Mouse (Mus musculus) forebrain, embryonic 12.5 days (tissue): ENCODE results near the gene Atg101. TPM values are rescaled to one million over a fixed set of nuclear protein-coding genes. Genes with fewer than 3 reads are reported as not detected.

Experiments used
- ATAC-seq: fragments of 200-750 bp; cut with Nextera tagmentation; 2 replicates; pipeline ENCODE4 v1.8.0; 2017; ENCODE audit warnings: moderate TSS enrichment; ENCODE audit not compliant: low FRiP score
- H3K27ac ChIP-seq: fragments of 300-500 bp; sonication (generic); 2 replicates; pipeline ENCODE4 v1.5.1; 2016; ENCODE audit warnings: mild to moderate bottlenecking
- H3K27me3 ChIP-seq: fragments of 300-500 bp; sonication (generic); 2 replicates; pipeline ENCODE4 v1.6.1; 2016; ENCODE audit warnings: mild to moderate bottlenecking
- H3K36me3 ChIP-seq: fragments of 300-500 bp; sonication (generic); replicated peaks from 2 replicates; pipeline ENCODE4 v1.6.1; 2016; ENCODE audit warnings: mild to moderate bottlenecking
- H3K4me1 ChIP-seq: fragments of 300-500 bp; sonication (generic); 2 replicates; pipeline ENCODE4 v1.6.1; 2016
- H3K4me2 ChIP-seq: fragments of 300-500 bp; sonication (generic); 2 replicates; pipeline ENCODE4 v1.6.1; 2016; ENCODE audit warnings: mild to moderate bottlenecking, moderate library complexity
- H3K4me3 ChIP-seq: fragments of 300-500 bp; sonication (generic); replicated peaks from 2 replicates; pipeline ENCODE4 v1.5.1; 2016; ENCODE audit warnings: mild to moderate bottlenecking
- H3K9ac ChIP-seq: fragments of 300-500 bp; sonication (generic); 2 replicates; pipeline ENCODE4 v1.6.1; 2016; ENCODE audit warnings: mild to moderate bottlenecking
- H3K9me3 ChIP-seq: fragments of 300-500 bp; sonication (generic); 2 replicates; pipeline ENCODE4 v1.6.1; 2016
- WGBS: fragments of 180-500 bp; shearing (Covaris S2); methylation state at CpG from one replicate; pipeline ENCODE4 v1.1.7; 2016; 5-methylcytosine and 5-hydroxymethylcytosine counted together
- polyA plus RNA-seq: library from polyadenylated mRNA; unstranded; fragments of >200 nt; fragmentation: Nextera tagmentation; extraction: Ambion mirVana; gene quantifications from 2 replicates; pipeline ENCODE4 v1.2.1, GENCODE M21; 2016

Gene Atg101
- polyA plus RNA-seq, 1 experiment from 2014 or later: 61.9 TPM

- Histone ChIP-seq H3K4me2 (no peak overlapping the region), H3K9ac (no peak overlapping the region), H3K27ac (no peak overlapping the region), H3K4me3 (no peak overlapping the region), H3K9me3 (no peaks in the 10 kb centered on the region), H3K4me1 (peaks cover 10% of the 10 kb centered on the region), H3K36me3 (no peaks in the 10 kb centered on the region), H3K27me3 (no peaks in the 10 kb centered on the region)
- whole genome bisulfite sequencing: 71% methylated on average over 13 of the region's 15 CpGs
- no peak for ATAC-seq
Measured at GRCm38 (mm10) chr15:101311087-101311770, 27.2 kb downstream of the Atg101 start.

- no peak for ATAC-seq
- H3K9me3 ChIP-seq: no peaks in the 10 kb centered on the region
Measured at GRCm38 (mm10) chr15:101312006-101312405, 27.9 kb downstream of the Atg101 start.

GRCm38 (mm10) chr15:101315378-101315777 is 31.3 kb downstream of the Atg101 start:
- Histone ChIP-seq H3K4me3 (no peak overlapping the region), H3K9me3 (no peaks in the 10 kb centered on the region), H3K4me1 (peaks cover 9% of the 10 kb centered on the region), H3K4me2 (no peak overlapping the region), H3K36me3 (no peaks in the 10 kb centered on the region), H3K27me3 (no peaks in the 10 kb centered on the region), H3K9ac (no peak overlapping the region), H3K27ac (no peak overlapping the region)
- ATAC-seq: peak; percentile 15; the same call in 1 of the 2 replicates
- WGBS: 85% methylated on average over 4 of the region's 4 CpGs

More at GRCm38 (mm10) chr15:101312006-101312405, 27.9 kb downstream of the Atg101 start:
- Histone ChIP-seq H3K36me3 (no peaks in the 10 kb centered on the region), H3K9ac (no peak overlapping the region), H3K27ac (no peak overlapping the region), H3K4me3 (no peak overlapping the region), H3K4me2 (no peak overlapping the region), H3K27me3 (no peaks in the 10 kb centered on the region), H3K4me1 (peaks cover 12% of the 10 kb centered on the region)
- 92% methylated on average over 6 of the region's 6 CpGs for WGBS

GRCm38 (mm10) chr15:101315832-101316231 is 31.8 kb downstream of the Atg101 start:
- H3K9ac ChIP-seq: no peak overlapping the region
- no peak overlapping the region for H3K27ac ChIP-seq
- ATAC-seq: peak; percentile 92
- no peaks in the 10 kb centered on the region for H3K27me3 ChIP-seq
- no peaks in the 10 kb centered on the region for H3K36me3 ChIP-seq
- H3K4me3 ChIP-seq: no peak overlapping the region
- H3K4me1 ChIP-seq: peaks cover 9% of the 10 kb centered on the region
- 2% methylated on average over 11 of the region's 11 CpGs for WGBS
- peak overlapping the region; percentile 35 for H3K4me2 ChIP-seq
- no peaks in the 10 kb centered on the region for H3K9me3 ChIP-seq

GRCm38 (mm10) chr15:101316279-101316912 is 32.3 kb downstream of the Atg101 start:
- ATAC-seq: peak; percentile 36; the same call in 1 of the 2 replicates
- H3K4me2 ChIP-seq: peak overlapping the region; percentile 35; the same call in 1 of the 2 replicates
- H3K4me1 ChIP-seq: peaks cover 9% of the 10 kb centered on the region
- 64% methylated on average over 13 of the region's 13 CpGs for WGBS
- H3K27ac ChIP-seq: no peak overlapping the region
- no peaks in the 10 kb centered on the region for H3K36me3 ChIP-seq
- no peaks in the 10 kb centered on the region for H3K27me3 ChIP-seq
- H3K9ac ChIP-seq: no peak overlapping the region
- no peak overlapping the region for H3K4me3 ChIP-seq
- no peaks in the 10 kb centered on the region for H3K9me3 ChIP-seq

- no peak for ATAC-seq
- WGBS: 83% methylated on average over 18 of the region's 18 CpGs
- H3K9me3 ChIP-seq: no peaks in the 10 kb centered on the region
- no peaks in the 10 kb centered on the region for H3K36me3 ChIP-seq
- H3K4me3 ChIP-seq: no peak overlapping the region
- H3K4me1 ChIP-seq: peaks cover 9% of the 10 kb centered on the region
- no peak overlapping the region for H3K4me2 ChIP-seq
- H3K9ac ChIP-seq: no peak overlapping the region
- no peak overlapping the region for H3K27ac ChIP-seq
- no peaks in the 10 kb centered on the region for H3K27me3 ChIP-seq
Measured at GRCm38 (mm10) chr15:101316913-101317813, 33.1 kb downstream of the Atg101 start.

GRCm38 (mm10) chr15:101317814-101318500 is 33.9 kb downstream of the Atg101 start:
- no peak overlapping the region for H3K9ac ChIP-seq
- no peaks in the 10 kb centered on the region for H3K9me3 ChIP-seq
- ATAC-seq: no peak
- no peak overlapping the region for H3K4me2 ChIP-seq
- no peak overlapping the region for H3K4me3 ChIP-seq
- H3K27ac ChIP-seq: no peak overlapping the region
- H3K4me1 ChIP-seq: peaks cover 9% of the 10 kb centered on the region
- H3K36me3 ChIP-seq: no peaks in the 10 kb centered on the region
- 81% methylated on average over 2 of the region's 2 CpGs for WGBS
- no peaks in the 10 kb centered on the region for H3K27me3 ChIP-seq

- Histone ChIP-seq H3K4me2 (no peak overlapping the region), H3K27me3 (no peaks in the 10 kb centered on the region), H3K36me3 (no peaks in the 10 kb centered on the region), H3K9me3 (no peaks in the 10 kb centered on the region), H3K9ac (no peak overlapping the region), H3K4me3 (no peak overlapping the region), H3K4me1 (peaks cover 9% of the 10 kb centered on the region), H3K27ac (no peak overlapping the region)
- no peak for ATAC-seq
- 68% methylated on average over 14 of the region's 14 CpGs for WGBS
Measured at GRCm38 (mm10) chr15:101318889-101319765, 35.1 kb downstream of the Atg101 start.

- ATAC-seq: no peak
- no peak overlapping the region for H3K9ac ChIP-seq
- no peak overlapping the region for H3K4me3 ChIP-seq
- 91% methylated on average over 6 of the region's 6 CpGs for WGBS
- peaks cover 9% of the 10 kb centered on the region for H3K4me1 ChIP-seq
- no peaks in the 10 kb centered on the region for H3K36me3 ChIP-seq
- no peak overlapping the region for H3K4me2 ChIP-seq
- H3K27ac ChIP-seq: no peak overlapping the region
- H3K9me3 ChIP-seq: no peaks in the 10 kb centered on the region
- no peaks in the 10 kb centered on the region for H3K27me3 ChIP-seq
Measured at GRCm38 (mm10) chr15:101320010-101320617, 36.0 kb downstream of the Atg101 start.

GRCm38 (mm10) chr15:101320618-101321041 is 36.6 kb downstream of the Atg101 start:
- WGBS: 75% methylated on average over 6 of the region's 6 CpGs
- H3K9me3 ChIP-seq: no peaks in the 10 kb centered on the region
- H3K27me3 ChIP-seq: no peaks in the 10 kb centered on the region
- ATAC-seq: no peak
- no peak overlapping the region for H3K4me2 ChIP-seq
- no peak overlapping the region for H3K4me3 ChIP-seq
- H3K27ac ChIP-seq: no peak overlapping the region
- peaks cover 9% of the 10 kb centered on the region for H3K4me1 ChIP-seq
- H3K9ac ChIP-seq: no peak overlapping the region
- H3K36me3 ChIP-seq: no peaks in the 10 kb centered on the region

GRCm38 (mm10) chr15:101321126-101321525 is 37.1 kb downstream of the Atg101 start:
- no peak for ATAC-seq
- 77% methylated on average over 5 of the region's 5 CpGs for WGBS
- H3K36me3 ChIP-seq: no peaks in the 10 kb centered on the region
- H3K4me3 ChIP-seq: no peak overlapping the region
- H3K4me2 ChIP-seq: no peak overlapping the region
- H3K9ac ChIP-seq: no peak overlapping the region
- H3K27ac ChIP-seq: no peak overlapping the region
- peaks cover 5% of the 10 kb centered on the region; the same call in 1 of the 2 replicates for H3K4me1 ChIP-seq
- H3K9me3 ChIP-seq: no peaks in the 10 kb centered on the region
- H3K27me3 ChIP-seq: no peaks in the 10 kb centered on the region
